Mouse (Mus musculus): ENCODE results near the gene Cd82. TPM values are rescaled to one million over a fixed set of nuclear protein-coding genes. Genes with fewer than 3 reads are reported as not detected.

The Cd82 gene
- polyA plus RNA-seq, 1 experiment = 74.1 TPM

GRCm38 (mm10) chr2:93425810-93426209 is 37.1 kb downstream of the Cd82 start:
- no peak overlapping the region for H3K4me3 ChIP-seq (ENCODE audit: insufficient read depth, low read length)
- no peaks in the 10 kb centered on the region for H3K4me1 ChIP-seq (ENCODE audit: control insufficient read depth, insufficient read depth, low read length)
- no peak for TF ChIP-seq POLR2A (IDR thresholded peaks at IDR 0.05; ENCODE audit: borderline replicate concordance, low read depth, low read length)
- no peak overlapping the region for H3K27ac ChIP-seq (ENCODE audit: insufficient read depth, low read depth, low read length)

- Histone ChIP-seq H3K27ac (ENCODE audit: insufficient read depth, low read depth, low read length) (no peak overlapping the region), H3K4me3 (ENCODE audit: insufficient read depth, low read length) (no peak overlapping the region), H3K4me1 (ENCODE audit: control insufficient read depth, insufficient read depth, low read length) (no peaks in the 10 kb centered on the region)
- TF ChIP-seq CTCF (IDR thresholded peaks at IDR 0.05; ENCODE audit: low read depth, low read length) = no peak
Measured at GRCm38 (mm10) chr2:93424307-93424984, 38.5 kb downstream of the Cd82 start.

- peak; percentile 87 for TF ChIP-seq CTCF (IDR thresholded peaks at IDR 0.05; ENCODE audit: low read depth, low read length)
- TF ChIP-seq POLR2A (IDR thresholded peaks at IDR 0.05; ENCODE audit: borderline replicate concordance, low read depth, low read length) = no peak
- H3K27ac ChIP-seq (ENCODE audit: insufficient read depth, low read depth, low read length) = no peak overlapping the region
- H3K4me1 ChIP-seq (ENCODE audit: control insufficient read depth, insufficient read depth, low read length) = peaks cover 11% of the 10 kb centered on the region; the same call in 1 of the 2 replicates
- H3K4me3 ChIP-seq (ENCODE audit: insufficient read depth, low read length) = no peak overlapping the region
Measured at GRCm38 (mm10) chr2:93421320-93421719, 41.6 kb downstream of the Cd82 start.

- no peak overlapping the region for H3K4me3 ChIP-seq (ENCODE audit: insufficient read depth, low read length)
- H3K27ac ChIP-seq (ENCODE audit: insufficient read depth, low read depth, low read length) = no peak overlapping the region
- peaks cover 11% of the 10 kb centered on the region; the same call in 1 of the 2 replicates for H3K4me1 ChIP-seq (ENCODE audit: control insufficient read depth, insufficient read depth, low read length)
- TF ChIP-seq CTCF (IDR thresholded peaks at IDR 0.05; ENCODE audit: low read depth, low read length) (no peak), POLR2A (IDR thresholded peaks at IDR 0.05; ENCODE audit: borderline replicate concordance, low read depth, low read length) (no peak)
Measured at GRCm38 (mm10) chr2:93419971-93420370, 43.0 kb downstream of the Cd82 start.

GRCm38 (mm10) chr2:93418396-93418795 is 44.5 kb downstream of the Cd82 start:
- Histone ChIP-seq H3K4me3 (ENCODE audit: insufficient read depth, low read length) (no peak overlapping the region), H3K4me1 (ENCODE audit: control insufficient read depth, insufficient read depth, low read length) (peaks cover 11% of the 10 kb centered on the region; the same call in 1 of the 2 replicates), H3K27ac (ENCODE audit: insufficient read depth, low read depth, low read length) (no peak overlapping the region)
- TF ChIP-seq CTCF (IDR thresholded peaks at IDR 0.05; ENCODE audit: low read depth, low read length) (peak; percentile 71), POLR2A (IDR thresholded peaks at IDR 0.05; ENCODE audit: borderline replicate concordance, low read depth, low read length) (no peak)

GRCm38 (mm10) chr2:93416874-93417709 is 45.8 kb downstream of the Cd82 start:
- Histone ChIP-seq H3K4me1 (ENCODE audit: control insufficient read depth, insufficient read depth, low read length) (peaks cover 11% of the 10 kb centered on the region; the same call in 1 of the 2 replicates), H3K4me3 (ENCODE audit: insufficient read depth, low read length) (no peak overlapping the region), H3K27ac (ENCODE audit: insufficient read depth, low read depth, low read length) (no peak overlapping the region)
- TF ChIP-seq CTCF (IDR thresholded peaks at IDR 0.05; ENCODE audit: low read depth, low read length) = no peak
- TF ChIP-seq POLR2A (IDR thresholded peaks at IDR 0.05; ENCODE audit: borderline replicate concordance, low read depth, low read length) = no peak

- H3K4me1 ChIP-seq (ENCODE audit: control insufficient read depth, insufficient read depth, low read length) = peaks cover 11% of the 10 kb centered on the region; the same call in 1 of the 2 replicates
- no peak overlapping the region for H3K27ac ChIP-seq (ENCODE audit: insufficient read depth, low read depth, low read length)
- TF ChIP-seq CTCF (IDR thresholded peaks at IDR 0.05; ENCODE audit: low read depth, low read length) = peak; percentile 80
- TF ChIP-seq POLR2A (IDR thresholded peaks at IDR 0.05; ENCODE audit: borderline replicate concordance, low read depth, low read length) = no peak
- H3K4me3 ChIP-seq (ENCODE audit: insufficient read depth, low read length) = no peak overlapping the region
Measured at GRCm38 (mm10) chr2:93415281-93415680, 47.7 kb downstream of the Cd82 start.

- Histone ChIP-seq H3K4me1 (ENCODE audit: control insufficient read depth, insufficient read depth, low read length) (peaks cover 11% of the 10 kb centered on the region; the same call in 1 of the 2 replicates), H3K4me3 (ENCODE audit: insufficient read depth, low read length) (no peak overlapping the region), H3K27ac (ENCODE audit: insufficient read depth, low read depth, low read length) (no peak overlapping the region)
- TF ChIP-seq CTCF (IDR thresholded peaks at IDR 0.05; ENCODE audit: low read depth, low read length) = no peak
- no peak for TF ChIP-seq POLR2A (IDR thresholded peaks at IDR 0.05; ENCODE audit: borderline replicate concordance, low read depth, low read length)
Measured at GRCm38 (mm10) chr2:93414163-93414562, 48.8 kb downstream of the Cd82 start.

GRCm38 (mm10) chr2:93413367-93414014 is 49.4 kb downstream of the Cd82 start:
- peaks cover 11% of the 10 kb centered on the region; the same call in 1 of the 2 replicates for H3K4me1 ChIP-seq (ENCODE audit: control insufficient read depth, insufficient read depth, low read length)
- TF ChIP-seq CTCF (IDR thresholded peaks at IDR 0.05; ENCODE audit: low read depth, low read length) = peak; percentile 58
- no peak for TF ChIP-seq POLR2A (IDR thresholded peaks at IDR 0.05; ENCODE audit: borderline replicate concordance, low read depth, low read length)
- no peak overlapping the region for H3K27ac ChIP-seq (ENCODE audit: insufficient read depth, low read depth, low read length)
- no peak overlapping the region for H3K4me3 ChIP-seq (ENCODE audit: insufficient read depth, low read length)
